Mouse (Mus musculus): ENCODE results near the gene Edil3.

Edil3 gene

DNA sequence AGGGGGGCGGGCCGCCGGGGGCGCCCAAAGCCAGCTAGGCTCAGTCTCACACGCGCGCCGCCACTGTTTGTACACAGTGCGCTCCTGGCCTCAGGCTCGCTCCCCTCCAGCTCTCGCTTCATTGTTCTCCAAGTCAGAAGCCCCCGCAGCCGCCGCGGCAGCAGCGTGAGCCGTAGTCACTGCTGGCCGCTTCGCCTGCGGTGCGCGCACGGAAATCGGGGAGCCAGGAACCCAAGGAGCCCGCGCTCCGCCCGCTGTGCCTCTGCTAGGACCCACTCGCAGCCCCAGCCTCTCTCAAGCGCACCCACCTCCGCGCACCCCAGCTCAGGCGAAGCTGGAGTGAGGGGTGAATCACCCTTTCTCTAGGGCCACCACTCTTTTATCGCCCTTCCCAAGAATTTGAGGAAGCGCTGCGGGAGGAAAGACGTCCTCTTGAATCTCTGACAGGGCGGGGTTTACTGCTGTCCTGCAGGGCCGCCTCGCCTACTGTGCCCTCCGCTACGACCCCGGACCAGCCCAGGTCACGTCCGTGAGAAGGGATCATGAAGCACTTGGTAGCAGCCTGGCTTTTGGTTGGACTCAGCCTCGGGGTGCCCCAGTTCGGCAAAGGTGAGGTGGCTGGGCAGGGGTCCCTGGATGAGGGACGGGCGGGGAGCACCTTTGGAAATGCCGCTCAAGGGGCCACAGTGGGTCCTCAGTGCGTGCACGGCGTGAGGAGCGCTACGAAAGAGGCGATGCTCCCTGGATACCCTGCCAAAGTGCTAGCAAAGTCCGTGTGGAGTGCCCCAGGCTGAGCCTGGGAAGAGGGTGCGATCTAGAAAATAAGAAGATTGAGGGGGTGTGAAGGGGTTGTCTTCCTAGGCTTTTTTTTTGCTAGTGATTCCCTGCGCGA is at the start of gene Edil3:
Gene Edil3 (plus strand): TSS at position 33 of the 892 bp plus-strand sequence.
- no peak for DNase-seq (ENCODE audit: low spot score)

DNA sequence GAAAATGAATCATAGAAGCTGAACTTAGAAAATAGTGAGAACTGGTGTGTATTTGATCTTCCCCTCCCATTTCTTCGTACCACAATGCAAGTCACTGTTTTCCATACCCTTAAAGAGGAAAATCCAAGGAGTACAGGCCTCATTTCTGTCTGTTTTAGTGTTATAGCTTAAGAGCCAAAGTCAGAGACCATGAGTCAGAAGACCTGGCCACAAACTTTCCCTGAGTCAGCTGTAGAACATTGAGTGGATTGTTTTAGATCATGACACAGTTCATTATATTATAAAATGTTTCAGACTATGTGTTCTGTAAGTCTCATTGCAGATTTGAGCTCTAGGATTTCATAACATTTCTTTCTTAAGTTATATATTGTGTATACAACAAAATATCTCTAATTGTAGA is 22.1 kb upstream of the Edil3 start:
- no peak for DNase-seq (ENCODE audit: low spot score)

DNA sequence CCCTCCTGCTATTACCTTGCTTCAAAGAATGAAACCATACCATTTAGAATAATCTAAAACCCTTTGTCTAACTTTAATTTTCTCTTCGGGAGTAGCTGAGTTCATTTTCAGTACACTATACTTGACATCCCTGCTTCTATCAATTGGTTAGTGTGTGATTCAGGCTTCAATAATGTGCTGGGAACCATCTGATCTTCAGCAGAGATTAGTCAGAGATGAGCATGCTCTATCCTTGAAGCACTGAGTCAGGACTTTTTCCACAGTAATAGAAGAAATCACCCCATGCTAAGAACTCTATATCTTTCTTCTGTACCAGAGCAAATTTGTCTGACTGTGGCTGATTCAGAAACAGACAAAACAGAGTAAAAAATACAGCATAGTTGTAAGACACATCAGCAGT is 20.3 kb upstream of the Edil3 start:
- no peak for DNase-seq (ENCODE audit: low spot score)

DNA sequence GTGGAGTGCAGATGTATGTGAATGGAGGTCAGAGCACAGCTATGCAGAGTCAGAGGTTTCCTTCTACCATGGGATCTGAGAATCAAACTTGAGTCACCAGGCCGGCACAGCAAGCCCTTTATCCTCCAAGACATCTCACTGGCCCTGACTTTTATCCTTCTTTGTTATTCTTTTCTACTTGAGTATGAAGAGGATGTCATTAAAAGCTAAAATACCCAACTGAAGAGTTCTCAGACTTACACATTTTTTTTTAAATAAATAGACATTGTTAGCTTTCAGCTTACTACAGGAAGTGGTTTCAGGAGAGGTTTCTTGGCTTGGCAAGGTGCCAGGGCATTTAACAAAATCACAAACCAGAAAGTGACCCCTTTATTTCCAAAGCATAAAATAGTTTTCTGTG is 15.4 kb upstream of the Edil3 start:
- DNase-seq (ENCODE audit: low spot score), result no peak

DNA sequence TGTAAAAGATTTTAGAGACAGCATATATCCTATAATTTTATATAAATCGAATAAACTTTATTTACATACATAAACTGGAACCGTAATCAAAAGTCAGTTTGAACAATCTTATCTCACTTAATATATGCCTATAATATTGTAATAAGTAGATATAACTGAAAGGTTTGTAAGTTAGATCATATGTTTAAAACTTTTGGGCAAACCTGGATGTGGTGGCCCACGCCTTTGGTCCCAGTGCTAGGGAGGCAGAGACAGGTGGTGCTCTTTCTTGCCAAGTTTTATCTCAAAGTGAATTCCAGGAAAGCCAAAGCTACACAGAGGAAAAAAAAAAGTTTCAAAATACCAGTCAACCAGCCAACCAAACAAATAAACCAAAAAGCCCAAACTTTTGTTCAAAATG is 15.0 kb upstream of the Edil3 start:
- no peak for DNase-seq (ENCODE audit: low spot score)

DNA sequence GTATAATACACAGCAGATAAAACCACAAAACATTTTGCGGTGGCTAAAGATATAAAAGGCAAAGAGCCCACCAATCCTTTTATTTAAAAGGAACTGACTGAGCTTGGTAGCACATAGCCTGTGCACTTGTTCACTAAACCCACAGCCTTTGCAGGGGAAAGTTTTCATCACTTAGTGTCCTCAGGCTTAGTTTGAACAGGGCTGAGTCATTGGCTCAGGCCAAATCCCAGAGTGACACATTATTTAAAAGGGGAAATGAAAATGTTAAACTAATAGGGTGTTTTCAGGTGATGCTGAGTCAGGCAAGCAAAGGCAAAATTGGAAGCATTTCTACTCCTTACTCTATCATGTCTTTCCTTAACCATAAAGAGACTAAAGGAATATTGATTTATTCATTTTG is 11.2 kb upstream of the Edil3 start:
- no peak for DNase-seq (ENCODE audit: low spot score)

DNA sequence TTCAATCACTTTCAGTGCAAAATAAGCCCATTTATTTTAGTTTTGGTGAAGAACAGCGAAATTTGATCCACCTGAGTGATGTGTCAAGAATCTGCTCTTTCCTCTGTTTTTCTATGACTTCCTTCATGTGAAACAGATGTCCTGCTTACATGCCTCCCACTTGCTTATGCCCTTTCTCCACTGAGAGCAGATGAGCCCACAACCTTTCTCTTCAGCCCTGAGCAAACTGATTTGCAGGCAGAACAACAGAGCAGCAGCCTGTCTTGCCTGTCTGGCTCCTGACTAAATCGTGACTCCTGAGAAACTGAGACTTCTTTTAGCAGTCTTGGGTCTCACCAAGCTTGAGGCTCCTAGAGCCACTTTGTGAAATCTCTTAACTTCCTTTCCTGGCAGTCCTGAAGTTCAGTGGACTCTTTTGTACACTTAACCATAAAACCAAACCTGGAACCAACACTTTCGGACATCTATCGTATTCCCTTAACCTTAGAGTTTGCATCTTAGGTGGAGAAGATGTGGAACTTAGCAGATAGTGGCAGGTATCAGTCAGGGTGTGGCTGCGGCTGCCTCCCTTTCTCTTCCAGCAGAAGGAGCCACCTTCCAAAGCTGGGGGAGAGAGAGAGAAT is 475 bp upstream of the Edil3 start:
- no peak for DNase-seq (ENCODE audit: low spot score)

DNA sequence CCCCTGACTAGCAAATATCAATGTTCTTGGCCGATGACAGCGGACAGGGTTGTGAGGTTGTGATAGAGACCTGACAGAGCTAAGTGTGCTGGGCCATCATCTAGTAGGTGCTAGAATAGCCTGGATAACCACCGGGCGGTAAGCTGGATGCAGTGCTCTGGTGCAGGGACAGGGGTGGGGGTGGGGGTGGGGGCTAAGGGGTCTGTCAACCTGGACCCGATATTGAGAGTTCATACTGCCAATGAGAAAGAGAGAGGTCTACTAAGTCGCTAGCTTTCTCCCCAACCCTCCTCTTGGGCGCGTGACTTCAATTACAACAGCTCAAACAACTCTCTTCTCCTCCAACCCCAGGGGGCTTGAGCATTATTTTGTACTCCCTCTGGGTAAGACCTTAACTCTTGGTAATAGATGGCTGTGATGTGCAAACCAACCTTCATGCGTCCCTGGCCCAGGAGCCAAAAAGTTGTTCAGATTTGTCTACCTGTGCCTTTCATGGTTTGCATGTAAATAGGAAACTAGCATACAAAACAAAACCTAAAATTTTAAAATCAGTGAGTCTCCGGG is 1.1 kb downstream of the Edil3 start:
- no peak for DNase-seq (ENCODE audit: low spot score)

DNA sequence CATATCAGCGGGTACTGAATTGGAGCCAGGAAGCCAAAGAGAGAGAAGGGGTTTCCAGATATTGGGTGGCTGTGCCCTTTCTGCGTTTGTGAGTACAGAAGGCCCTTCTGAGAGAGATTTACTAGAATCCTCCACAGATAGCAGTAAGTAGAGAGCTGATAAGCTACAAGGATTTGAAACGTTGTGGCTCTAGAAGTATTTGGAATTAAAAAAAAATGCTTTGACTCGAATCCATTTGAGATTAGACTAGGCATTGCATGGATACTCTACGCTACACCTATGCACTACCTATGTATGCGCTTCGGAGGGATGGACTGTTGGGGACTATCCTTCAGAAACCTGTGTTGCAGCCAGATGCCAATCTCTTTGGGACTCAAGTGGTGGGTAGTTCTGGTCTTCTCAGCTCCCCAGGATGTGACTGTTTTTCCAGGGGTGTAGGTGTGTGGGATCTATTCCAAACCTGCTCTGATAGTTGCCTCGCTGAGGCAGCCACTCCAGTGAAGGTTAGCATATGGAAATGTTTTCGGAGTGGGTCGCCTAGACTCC is 1.8 kb downstream of the Edil3 start:
- DNase-seq (ENCODE audit: low spot score), result no peak

DNA sequence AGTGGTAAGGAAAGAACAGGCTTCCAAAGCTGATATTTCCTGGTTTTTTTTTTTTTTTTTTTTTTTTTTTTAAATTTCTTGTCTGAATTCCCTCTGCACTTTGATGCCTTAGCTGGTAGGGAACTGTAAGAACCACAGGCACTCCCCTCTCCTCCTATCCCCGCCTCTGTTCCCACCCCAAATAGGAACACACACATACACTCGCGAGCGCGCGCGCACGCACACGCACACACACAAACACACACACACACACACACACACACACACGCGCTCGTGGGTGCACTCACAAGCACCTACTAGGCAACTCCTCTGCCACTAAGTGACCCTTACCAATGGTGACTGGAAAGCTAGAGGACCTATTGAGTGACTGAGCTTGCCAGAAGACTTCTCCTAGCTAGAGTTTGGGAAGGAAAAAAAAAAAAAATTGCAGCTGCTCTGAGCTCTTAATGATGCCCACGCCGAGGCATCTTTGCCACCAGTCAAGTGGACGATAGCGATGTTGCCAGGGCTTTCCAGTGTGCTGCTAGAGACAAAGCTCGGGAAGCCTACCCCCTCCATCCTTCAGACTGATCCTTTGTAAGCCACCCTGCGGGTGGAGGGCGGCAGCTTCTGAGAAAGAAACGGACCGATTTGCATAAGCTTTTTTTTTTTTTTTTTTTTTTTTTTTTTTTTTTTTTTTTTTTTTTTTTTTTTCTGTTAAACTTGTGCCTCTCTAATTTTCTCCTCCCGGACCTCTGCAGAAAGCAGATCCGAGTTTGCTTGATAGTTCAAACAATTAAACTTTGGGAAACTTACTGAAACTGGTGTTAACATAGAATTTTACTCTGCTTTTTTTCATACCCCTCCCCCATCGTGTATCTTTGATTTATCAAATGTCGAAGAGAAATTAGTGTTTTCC is 2.5 kb downstream of the Edil3 start:
- no peak for DNase-seq (ENCODE audit: low spot score)

DNA sequence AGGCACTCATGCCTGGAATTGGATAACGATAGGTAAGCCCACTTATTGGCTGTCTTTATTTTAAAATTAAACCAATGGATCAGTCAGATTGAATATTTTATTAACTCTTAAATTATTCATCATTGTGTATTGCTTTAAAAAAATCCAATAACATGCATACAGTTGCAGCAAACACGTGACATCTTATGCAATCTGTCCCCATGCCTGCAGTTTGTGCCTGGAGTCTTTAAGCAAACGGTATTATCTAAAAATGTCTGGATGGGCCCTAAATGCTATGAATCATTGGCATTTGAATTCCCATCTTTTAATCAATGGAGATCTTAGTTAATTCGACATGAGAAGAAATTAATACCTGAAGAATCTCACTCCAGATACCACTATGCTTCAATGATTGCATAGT is 3.2 kb downstream of the Edil3 start:
- no peak for DNase-seq (ENCODE audit: low spot score)

DNA sequence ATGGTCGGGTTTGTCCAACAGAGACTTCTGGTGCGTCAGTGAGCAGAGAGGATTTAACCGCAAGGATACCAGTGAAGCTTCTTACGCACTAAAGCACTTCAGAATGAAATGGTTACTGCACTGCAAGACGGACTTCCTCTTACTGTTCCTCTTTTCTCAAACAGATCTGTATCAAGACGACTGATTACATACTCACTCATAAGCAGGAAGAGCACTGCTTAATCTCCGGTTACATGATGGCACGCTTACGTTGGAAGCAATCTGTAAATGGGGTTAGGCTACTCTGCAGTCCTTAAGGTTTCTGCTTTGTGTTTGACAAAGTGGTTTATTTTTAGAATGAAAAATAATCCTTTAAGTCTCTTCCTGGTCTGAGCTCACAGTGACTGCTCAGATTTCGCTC is 7.1 kb downstream of the Edil3 start:
- DNase-seq (ENCODE audit: low spot score), result no peak

DNA sequence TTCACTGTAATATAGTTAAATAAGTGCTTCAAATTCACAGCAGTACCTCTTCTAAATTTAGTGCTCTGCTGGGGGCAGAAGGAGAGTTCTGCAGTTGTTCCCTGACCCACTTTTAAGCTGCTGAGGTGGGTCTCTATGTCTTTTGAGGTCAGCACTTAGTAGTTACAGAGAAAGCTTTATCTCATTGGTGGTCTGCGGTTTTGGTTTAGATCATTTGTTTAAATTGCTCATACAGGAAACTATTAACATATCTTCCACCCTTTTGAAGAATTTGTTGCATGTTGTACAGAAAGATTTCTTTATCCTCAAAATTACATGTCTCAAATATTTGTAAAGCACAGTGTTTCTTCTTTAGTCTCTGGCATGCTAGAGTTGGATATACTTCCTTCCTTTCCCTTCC is 12.5 kb downstream of the Edil3 start:
- DNase-seq (ENCODE audit: low spot score), result no peak

DNA sequence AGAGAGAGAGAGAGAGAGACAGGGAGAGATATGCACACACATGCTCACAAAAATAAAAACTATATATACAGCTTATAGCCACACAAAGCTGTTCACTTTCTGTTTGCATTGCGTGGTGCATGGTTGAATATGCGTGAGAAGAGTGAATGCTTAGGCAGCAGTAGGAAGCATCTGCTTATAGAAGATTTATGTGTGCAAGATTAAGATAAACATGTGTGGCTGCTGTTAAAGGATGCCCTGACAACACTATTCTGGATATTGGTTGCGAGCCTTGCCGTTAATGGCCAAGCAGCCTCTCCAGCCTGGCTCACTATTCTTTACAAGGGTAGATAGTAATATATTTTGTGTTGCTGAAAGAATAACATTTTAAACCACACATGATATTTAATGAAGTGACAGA is 28.5 kb downstream of the Edil3 start:
- DNase-seq (ENCODE audit: low spot score), result no peak

DNA sequence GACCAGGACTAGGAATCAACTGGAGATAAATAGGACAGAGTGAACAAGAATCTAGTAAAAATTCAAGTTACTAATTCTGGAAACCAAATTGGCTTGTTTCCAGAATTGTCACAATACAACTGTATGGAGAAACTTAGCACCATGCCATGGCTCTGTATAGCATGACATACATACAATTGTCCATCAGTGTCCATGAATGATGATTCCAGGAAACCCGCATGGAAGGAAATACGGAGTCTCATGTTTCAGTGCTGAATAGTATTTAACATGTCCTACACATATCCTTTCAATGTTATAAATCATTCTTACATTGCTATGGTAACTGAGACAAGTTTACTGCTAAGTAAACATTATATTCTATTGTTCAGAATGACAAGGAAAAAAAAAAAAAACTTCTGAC is 58.7 kb downstream of the Edil3 start:
- DNase-seq (ENCODE audit: low spot score), result no peak

DNA sequence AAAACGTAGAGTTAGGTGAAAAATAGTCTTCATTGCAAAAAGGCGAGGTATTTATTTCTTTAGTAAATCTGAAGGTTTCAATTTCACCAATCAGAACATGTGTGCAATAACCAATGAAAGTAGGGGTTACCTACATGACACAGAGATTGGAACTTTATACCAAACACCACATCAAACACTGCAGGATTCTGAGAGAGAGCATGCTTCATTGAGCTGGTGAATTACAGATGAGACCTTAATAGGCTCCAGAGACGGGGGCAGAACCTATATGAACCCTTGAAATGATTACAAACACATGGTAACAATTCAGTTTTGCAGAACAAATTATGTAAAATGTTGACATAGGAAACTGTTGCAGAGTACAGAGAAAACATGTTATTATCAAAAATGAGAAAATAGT is 69.5 kb downstream of the Edil3 start:
- no peak for DNase-seq (ENCODE audit: low spot score)

DNA sequence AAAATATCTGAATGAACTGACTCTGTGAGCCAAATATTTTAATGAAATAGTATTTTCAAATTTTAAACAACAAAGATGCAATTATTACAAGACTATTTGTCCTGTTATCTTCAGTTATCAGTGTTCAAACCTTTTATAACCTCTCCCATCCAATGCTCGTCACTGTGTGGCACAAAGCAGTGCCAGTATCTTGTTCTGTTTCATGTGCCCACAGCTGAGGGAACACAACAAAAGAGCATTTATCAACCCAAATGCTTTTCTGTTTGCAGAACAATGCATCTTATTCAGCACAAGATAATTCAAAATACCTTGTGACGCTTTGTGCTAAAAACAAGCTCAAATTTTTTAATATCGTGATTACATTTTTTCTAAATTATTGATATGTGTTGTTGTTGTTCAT is 78.8 kb downstream of the Edil3 start:
- no peak for DNase-seq (ENCODE audit: low spot score)

DNA sequence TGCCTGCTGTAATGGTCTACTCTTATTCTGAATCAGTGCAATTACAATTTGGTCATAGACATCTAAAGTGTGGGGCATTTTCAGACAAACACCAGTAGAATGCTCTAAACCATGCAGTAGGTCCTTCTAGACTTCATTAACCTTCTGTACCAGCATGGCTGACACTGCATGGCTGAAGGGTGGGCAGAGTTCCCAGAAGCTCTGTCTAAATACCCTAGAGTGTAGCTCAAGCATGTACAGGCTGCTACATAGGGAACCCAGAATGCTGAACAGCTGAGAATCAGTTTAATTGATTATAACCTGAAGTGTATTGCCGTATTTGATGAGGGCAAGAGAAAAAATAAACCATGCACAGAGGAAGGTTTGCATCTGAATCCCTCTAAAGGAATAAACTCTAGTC is 86.1 kb downstream of the Edil3 start:
- DNase-seq (ENCODE audit: low spot score), result no peak

DNA sequence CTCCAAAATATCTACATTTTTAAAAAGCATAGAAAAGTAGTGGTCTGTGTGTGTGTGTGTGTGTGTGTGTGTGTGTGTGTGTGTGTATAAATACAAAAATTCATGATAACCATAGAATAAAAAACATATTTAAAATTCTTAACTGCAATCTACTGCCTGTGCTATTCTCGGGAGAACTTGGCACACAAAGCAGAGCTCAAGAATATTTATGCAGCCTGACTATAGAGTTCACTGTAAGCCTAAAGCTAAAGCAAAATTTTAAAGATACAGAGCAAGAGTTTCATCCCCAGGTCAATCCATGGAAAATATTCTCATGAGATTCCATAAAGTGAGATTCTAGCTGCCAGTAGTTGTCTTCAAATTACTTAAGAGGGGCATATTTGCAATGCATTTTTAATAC is 86.9 kb downstream of the Edil3 start:
- no peak for DNase-seq (ENCODE audit: low spot score)

DNA sequence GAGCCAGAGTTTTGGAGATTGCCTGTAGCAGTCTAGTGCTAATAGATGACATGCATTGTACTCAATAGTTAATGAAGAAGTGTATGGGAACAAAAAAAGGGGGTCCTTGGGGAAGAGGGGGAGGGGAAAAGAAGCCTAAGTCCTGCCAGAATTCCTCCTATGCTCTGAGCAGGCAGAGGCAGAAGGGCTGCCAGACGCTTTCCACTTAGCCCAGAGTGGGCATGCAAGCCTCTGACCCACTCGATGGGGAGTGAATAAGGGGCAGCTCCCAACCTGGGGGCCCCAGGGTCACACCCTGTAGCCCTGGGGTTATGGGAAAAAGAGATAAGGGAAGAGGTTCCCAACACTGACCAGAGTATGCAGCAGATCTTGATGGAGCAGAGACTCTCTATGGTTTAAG is 95.2 kb downstream of the Edil3 start:
- DNase-seq (ENCODE audit: low spot score), result no peak

DNA sequence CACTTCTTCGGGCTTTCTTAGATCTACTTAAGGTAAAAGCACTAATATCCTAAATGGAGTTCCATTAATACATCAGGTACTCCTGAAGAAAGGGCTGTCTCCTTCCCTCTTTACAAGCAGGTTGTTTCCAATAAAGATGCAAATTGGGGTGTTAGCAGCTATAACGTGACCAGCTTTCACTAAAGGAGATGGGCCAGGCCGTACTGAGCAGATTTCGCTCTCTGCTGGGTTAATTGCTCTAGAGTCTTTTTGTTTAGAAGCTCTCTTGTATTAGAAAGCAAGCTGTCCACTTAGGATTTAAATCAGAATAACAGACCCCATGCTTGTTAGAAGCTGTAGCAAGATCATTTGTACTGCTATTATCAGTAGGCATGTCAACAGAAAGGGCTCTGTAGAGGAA is 108.4 kb downstream of the Edil3 start:
- no peak for DNase-seq (ENCODE audit: low spot score)

DNA sequence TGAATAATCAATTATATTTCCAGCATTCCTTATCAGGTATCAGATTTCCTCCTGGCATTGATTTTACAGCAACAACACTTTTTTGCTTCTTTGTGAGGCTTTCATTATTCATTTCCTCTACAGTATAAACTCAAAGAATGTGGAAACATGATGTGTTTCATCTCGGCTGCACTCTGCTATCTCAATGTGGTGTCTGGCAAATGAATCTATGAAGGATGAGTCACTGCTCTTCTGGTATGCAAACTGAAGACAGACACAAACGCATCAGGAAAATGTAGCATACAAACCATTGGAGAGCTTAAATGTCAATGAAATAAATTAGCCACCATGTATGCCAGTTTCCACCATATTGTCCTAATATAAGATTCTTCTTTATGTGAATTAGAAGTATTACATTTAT is 117.3 kb downstream of the Edil3 start:
- no peak for DNase-seq (ENCODE audit: low spot score)
